24 mouse cellular contexts compared by ENCODE assay signal in the genomic region with DNA sequence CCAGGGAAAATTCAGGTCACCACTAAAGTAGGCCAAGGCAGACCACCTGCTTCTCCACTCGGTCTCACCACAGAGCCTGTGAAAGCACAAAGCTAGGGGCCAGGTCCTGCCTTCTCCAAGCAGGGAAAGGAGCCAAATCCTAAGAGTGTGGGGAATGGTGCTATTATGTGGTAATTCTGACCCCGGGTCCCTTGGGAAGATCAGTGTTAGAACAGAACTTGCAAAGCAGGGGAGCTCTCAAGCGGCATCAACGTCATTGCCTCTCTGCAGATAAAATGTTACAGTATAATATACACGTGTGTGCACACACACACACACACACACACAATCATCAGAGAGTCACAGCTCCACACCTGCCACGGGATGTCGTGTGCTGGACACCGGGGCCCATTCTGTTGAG.
DNase-seq lines count a peak whose midpoint lies in the region; ATAC-seq and TF ChIP-seq lines count a peak whose summit lies in the region.
"Had no signal": no experiment of that assay in that cellular context is flagged by ENCODE, and none has a peak within 500 bp of the region (broad histone marks: within the 10 kb centered on the region; RNA-seq: fewer than 3 reads in every experiment).

No protein-coding gene starts in this region.

- no peak overlapping the region for H3K4me2 ChIP-seq in neural tube, embryonic 11.5 days (ENCODE audit: low read depth)
- no peak overlapping the region for H3K4me2 ChIP-seq in hindbrain, embryonic 12.5 days (replicated peaks)
- H3K4me2 ChIP-seq: embryonic facial prominence, embryonic 12.5 days; forebrain, embryonic 13.5 days; forebrain, embryonic 15.5 days had no signal

- peak; percentile 58 for DNase-seq in adrenal gland, postnatal 10 days
- no peak for DNase-seq in adrenal gland, postnatal 25 days
- DNase-seq in gastrocnemius, adult 2 months, result no peak
- DNase-seq in gastrocnemius, adult 8-10 months (ENCODE audit: low spot score in 2 of 2), result no peak
- peak; percentile 1 for DNase-seq in neural tube, embryonic 11.5 days (ENCODE audit: low spot score)
- DNase-seq in neural tube, embryonic 10.5 days (ENCODE audit: extremely low spot score, low spot score), result no peak
- DNase-seq: adrenal gland, adult 2 months; B cell, adult 2 months; cerebellum, adult 11-12 months; cerebellum, adult 2 months; cerebellum, adult 9-10 months; cerebellum, postnatal 10 days; cerebellum, postnatal 25 days; forebrain, postnatal 0 days had no signal

- H3K36me3 ChIP-seq in neural tube, embryonic 11.5 days (ENCODE audit: control insufficient read depth, insufficient read depth, low read length), result no peaks in the 10 kb centered on the region; the same call in 1 of the 2 replicates
- peaks cover 21% of the 10 kb centered on the region for H3K36me3 ChIP-seq in hindbrain, embryonic 12.5 days
- H3K36me3 ChIP-seq: G1E had no signal

- H3K9ac ChIP-seq in neural tube, embryonic 11.5 days (ENCODE audit: low read length), result no peak overlapping the region
- no peak overlapping the region for H3K9ac ChIP-seq in hindbrain, embryonic 12.5 days
- H3K9ac ChIP-seq: embryonic facial prominence, embryonic 12.5 days; forebrain, embryonic 13.5 days; forebrain, embryonic 15.5 days; forebrain, postnatal 0 days had no signal

- no peak overlapping the region for H3K4me3 ChIP-seq in gastrocnemius, adult 2 months
- no peak overlapping the region for H3K4me3 ChIP-seq in neural tube, embryonic 11.5 days (ENCODE audit: low read depth, low read length)
- no peak overlapping the region for H3K4me3 ChIP-seq in hindbrain, embryonic 12.5 days
- H3K4me3 ChIP-seq: embryonic facial prominence, embryonic 10.5 days; embryonic facial prominence, embryonic 12.5 days; forebrain, embryonic 13.5 days; forebrain, embryonic 15.5 days had no signal

- no peaks in the 10 kb centered on the region for H3K4me1 ChIP-seq in neural tube, embryonic 11.5 days (ENCODE audit: control insufficient read depth, insufficient read depth, low read length)
- no peaks in the 10 kb centered on the region for H3K4me1 ChIP-seq in hindbrain, embryonic 12.5 days
- H3K4me1 ChIP-seq: embryonic facial prominence, embryonic 12.5 days; forebrain, embryonic 13.5 days; forebrain, embryonic 15.5 days had no signal

- no peaks in the 10 kb centered on the region for H3K27me3 ChIP-seq in neural tube, embryonic 11.5 days (ENCODE audit: control insufficient read depth, insufficient read depth, low read length)
- H3K27me3 ChIP-seq in hindbrain, embryonic 12.5 days, result no peaks in the 10 kb centered on the region
- H3K27me3 ChIP-seq: CH12.LX; embryonic facial prominence, embryonic 12.5 days; forebrain, embryonic 13.5 days; forebrain, embryonic 15.5 days; Patski had no signal

- WGBS in neural tube, embryonic 11.5 days, result 93% methylated on average over 8 of the region's 8 CpGs
- WGBS in hindbrain, embryonic 12.5 days, result 91% methylated on average over 8 of the region's 8 CpGs

- no peaks in the 10 kb centered on the region for H3K9me3 ChIP-seq in neural tube, embryonic 11.5 days (ENCODE audit: control insufficient read depth, low read length)
- H3K9me3 ChIP-seq in hindbrain, embryonic 12.5 days (replicated peaks), result no peaks in the 10 kb centered on the region
- H3K9me3 ChIP-seq: embryonic facial prominence, embryonic 10.5 days; embryonic facial prominence, embryonic 12.5 days; forebrain, embryonic 13.5 days; forebrain, embryonic 15.5 days had no signal

- peak overlapping the region; percentile 31; the same call in 1 of the 2 replicates for H3K27ac ChIP-seq in gastrocnemius, adult 2 months
- H3K27ac ChIP-seq in neural tube, embryonic 11.5 days (ENCODE audit: low read depth, low read length), result no peak overlapping the region
- no peak overlapping the region for H3K27ac ChIP-seq in hindbrain, embryonic 12.5 days
- H3K27ac ChIP-seq: embryonic facial prominence, embryonic 10.5 days; embryonic facial prominence, embryonic 12.5 days; forebrain, embryonic 13.5 days; forebrain, embryonic 15.5 days had no signal

- ATAC-seq in neural tube, embryonic 11.5 days (ENCODE audit: insufficient read depth, low FRiP score, low TSS enrichment), result no peak
- no peak for ATAC-seq in hindbrain, embryonic 12.5 days (ENCODE audit: low FRiP score)
- ATAC-seq: activated CD4-positive, CD25-positive, alpha-beta regulatory T cell, adult 4 months; CD4-positive, CD25-positive, alpha-beta regulatory T cell, adult 4 months; forebrain, embryonic 13.5 days; forebrain, embryonic 15.5 days; forebrain, postnatal 0 days; Patski had no signal

- intact Hi-C loops in gastrocnemius, adult 2 months (cut with DNase I), result no loop called here

- no peak for TF ChIP-seq CTCF in gastrocnemius, adult 2 months (IDR thresholded peaks at IDR 0.05)

Comparison
In these comparisons a context has a peak if more than half of its experiments do, and no peak if none do; other contexts are left out.
1. DNase-seq: peak in adrenal gland, postnatal 10 days (single experiment) and neural tube, embryonic 11.5 days (single experiment); none in adrenal gland, postnatal 25 days (single experiment), gastrocnemius, adult 2 months (single experiment), gastrocnemius, adult 8-10 months (0 of 2) and neural tube, embryonic 10.5 days (single experiment).